Mouse (Mus musculus): ENCODE measurements around the gene Cdca4.

DNA sequence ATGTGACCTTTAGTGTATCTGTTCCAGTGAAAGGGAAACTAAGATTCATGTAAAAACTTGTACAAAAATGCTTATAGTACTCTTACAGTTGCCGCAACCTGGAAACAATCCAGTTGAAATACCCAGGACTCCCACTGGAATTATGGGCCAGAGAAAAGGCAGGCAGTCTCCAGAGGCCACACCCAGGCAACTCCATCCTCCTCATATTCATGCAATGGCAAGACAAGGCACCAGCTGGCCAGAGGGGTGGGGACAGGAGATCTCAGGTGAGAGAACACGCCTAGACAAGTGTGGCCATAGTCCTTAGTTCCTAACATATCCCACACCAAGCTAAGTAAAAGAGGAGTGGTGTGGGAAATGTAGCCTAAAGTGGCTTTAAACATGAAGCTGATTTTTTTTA, 6.5 kb downstream of the Cdca4 start:
- no peak for TF ChIP-seq CTCF (conservative IDR thresholded peaks at IDR 0.05; ENCODE audit: insufficient read depth, insufficient read length, low read depth, low read length)
- no peak for TF ChIP-seq POLR2A (IDR thresholded peaks at IDR 0.05; ENCODE audit: low read depth, low read length)
